Mouse (Mus musculus): ENCODE data around the gene Foxj1.

DNA sequence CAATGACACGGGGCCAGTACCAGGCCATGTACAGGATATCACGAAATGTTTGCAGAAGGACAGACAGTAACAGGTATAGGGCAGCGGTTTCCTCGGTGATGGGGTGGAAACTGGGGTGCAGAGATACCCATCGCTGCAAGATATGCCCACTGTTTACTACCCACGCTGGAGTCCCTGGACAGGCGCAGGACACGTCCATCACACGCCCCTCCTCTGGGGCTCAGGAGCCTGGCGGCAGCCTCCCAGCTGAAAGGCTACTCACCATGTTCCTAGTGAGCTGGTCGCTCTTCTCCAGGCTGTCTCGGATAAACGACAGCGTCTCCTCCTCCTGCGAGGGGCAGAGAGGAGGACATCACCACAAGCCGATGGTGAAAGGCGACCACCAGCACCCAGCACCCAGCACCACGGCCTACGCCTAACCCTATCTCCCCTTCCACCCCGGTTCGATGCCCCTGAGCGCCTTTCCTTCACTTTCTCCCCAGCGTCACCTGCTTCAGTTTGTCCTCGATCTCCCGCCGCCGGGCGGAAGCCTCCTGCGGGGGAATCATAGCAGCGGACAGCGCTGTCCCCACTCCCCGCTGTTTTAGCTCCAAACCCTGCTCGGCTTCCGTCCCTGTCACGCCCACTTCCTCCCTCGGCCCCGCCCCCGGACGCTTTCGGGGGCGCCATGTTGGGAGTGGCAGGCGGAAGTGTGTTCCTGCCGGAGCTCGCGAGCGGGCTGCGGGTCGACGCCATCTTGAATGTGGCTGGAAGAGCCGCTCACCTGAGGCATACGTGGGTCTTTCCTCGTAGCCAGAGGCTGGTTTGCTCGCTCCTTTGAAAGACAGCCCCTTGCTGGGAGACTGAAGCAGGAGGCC lies 28.8 kb downstream of the Foxj1 start:
- TF ChIP-seq CTCF (conservative IDR thresholded peaks at IDR 0.05; ENCODE audit: low read length), result no peak
- no peak for TF ChIP-seq POU5F1 (IDR thresholded peaks at IDR 0.05; ENCODE audit: borderline replicate concordance, low read length)
